Mouse (Mus musculus) cerebellum, adult 2 months (tissue): ENCODE data around the gene Mymk. TPM values are rescaled to one million over a fixed set of nuclear protein-coding genes. Genes with fewer than 3 reads are reported as not detected.

Experiments used
- DNase-seq, 2 experiments: peaks; one replicate each; pipeline ENCODE4 v3.0.0; 2021
- H3K27ac ChIP-seq: fragments of 200-500 bp; 2 replicates; pipeline ENCODE4 v1.5.1; 2012; ENCODE audit warnings: low read length, control low read depth, inconsistent platforms; ENCODE audit not compliant: insufficient read depth
- H3K27me3 ChIP-seq: fragments of 200-500 bp; 2 replicates; pipeline ENCODE4 v1.6.1; 2012; ENCODE audit warnings: inconsistent platforms, mild to moderate bottlenecking, low read length, moderate library complexity; ENCODE audit not compliant: control insufficient read depth, insufficient read depth
- H3K4me1 ChIP-seq: fragments of 200-500 bp; 2 replicates; pipeline ENCODE4 v1.6.1; 2011; ENCODE audit warnings: low read length; ENCODE audit not compliant: control insufficient read depth, insufficient read depth
- H3K4me3 ChIP-seq: fragments of 200-500 bp; replicated peaks from 2 replicates; pipeline ENCODE3; 2011; ENCODE audit warnings: mild to moderate bottlenecking, low read depth, low read length, control low read depth; ENCODE audit not compliant: insufficient read depth
- CTCF ChIP-seq: fragments of 200-500 bp; IDR thresholded peaks from 2 replicates; pipeline ENCODE4 v1.5.1; 2011; ENCODE audit warnings: low read depth, mild to moderate bottlenecking, control low read depth, low read length, moderate library complexity, borderline replicate concordance; ENCODE audit not compliant: insufficient read depth
- POLR2A ChIP-seq: fragments of 200-500 bp; IDR thresholded peaks from 2 replicates; pipeline ENCODE4 v1.6.1; 2011; ENCODE audit warnings: low read length, control low read depth, borderline replicate concordance; ENCODE audit not compliant: insufficient read depth
- WGBS: fragments of 180-500 bp; shearing (Covaris S2); methylation state at CpG from one replicate; pipeline ENCODE4 v1.1.7; 2018; 5-methylcytosine and 5-hydroxymethylcytosine counted together
- polyA plus RNA-seq: library from polyadenylated mRNA; depleted of rRNA; stranded (reverse); fragments of >200 nt; gene quantifications from 2 replicates; pipeline ENCODE4 v1.2.3, GENCODE M21; 2012; rRNA removed

The Mymk gene
- 0.22 and 0.43 TPM in 2 replicates for polyA plus RNA-seq

GRCm38 (mm10) chr2:27071978-27072377 lies at the start of gene Mymk:
Gene Mymk, minus strand, starts transcription at chr2:27072179.
- DNase-seq, result no peak
- H3K27me3 ChIP-seq, result no peaks in the 10 kb centered on the region
- WGBS, result 69% methylated on average over 2 of the region's 2 CpGs
- no peaks in the 10 kb centered on the region for H3K4me1 ChIP-seq
- no peak within 1 kb of the TSS for H3K27ac ChIP-seq
- H3K4me3 ChIP-seq, result no peak within 1 kb of the TSS
- no peak for TF ChIP-seq POLR2A
- no peak for TF ChIP-seq CTCF

GRCm38 (mm10) chr2:27120241-27120641 lies 48.3 kb upstream of the Mymk start:
- Histone ChIP-seq H3K4me3 (no peak overlapping the region), H3K4me1 (peaks cover 9% of the 10 kb centered on the region; the same call in 1 of the 2 replicates), H3K27ac (no peak overlapping the region), H3K27me3 (no peaks in the 10 kb centered on the region)
- DNase-seq, result no peak
- 67% methylated on average over 8 of the region's 8 CpGs for WGBS
- no peak for TF ChIP-seq POLR2A
- no peak for TF ChIP-seq CTCF

- WGBS, result 97% methylated on average over 2 of the region's 2 CpGs
- Histone ChIP-seq H3K4me3 (no peak overlapping the region), H3K4me1 (peaks cover 9% of the 10 kb centered on the region; the same call in 1 of the 2 replicates), H3K27ac (no peak overlapping the region), H3K27me3 (no peaks in the 10 kb centered on the region)
- TF ChIP-seq CTCF (no peak), POLR2A (no peak)
- DNase-seq, result no peak
These were observed 47.8 kb upstream of the Mymk start for GRCm38 (mm10) chr2:27119766-27120165.

- no peak overlapping the region for H3K27ac ChIP-seq
- H3K4me3 ChIP-seq, result no peak overlapping the region
- WGBS, result 53% methylated on average over 4 of the region's 4 CpGs
- H3K27me3 ChIP-seq, result no peaks in the 10 kb centered on the region
- peaks cover 9% of the 10 kb centered on the region; the same call in 1 of the 2 replicates for H3K4me1 ChIP-seq
- TF ChIP-seq POLR2A (no peak), CTCF (no peak)
- no peak for DNase-seq
These were observed 46.5 kb upstream of the Mymk start for GRCm38 (mm10) chr2:27118452-27118851.

- DNase-seq, result no peak
- H3K27ac ChIP-seq, result no peak overlapping the region
- H3K4me3 ChIP-seq, result no peak overlapping the region
- H3K4me1 ChIP-seq, result peaks cover 7% of the 10 kb centered on the region
- no peak for TF ChIP-seq POLR2A
- TF ChIP-seq CTCF, result no peak
- WGBS, result 92% methylated on average over 10 of the region's 10 CpGs
- no peaks in the 10 kb centered on the region for H3K27me3 ChIP-seq
These were observed 42.2 kb upstream of the Mymk start for GRCm38 (mm10) chr2:27114169-27114568.

- TF ChIP-seq CTCF (no peak), POLR2A (no peak)
These were observed 40.6 kb upstream of the Mymk start for GRCm38 (mm10) chr2:27112585-27112984.

GRCm38 (mm10) chr2:27109052-27109451 lies 37.1 kb upstream of the Mymk start:
- peaks cover 22% of the 10 kb centered on the region for H3K4me1 ChIP-seq
- no peak overlapping the region for H3K4me3 ChIP-seq
- no peaks in the 10 kb centered on the region for H3K27me3 ChIP-seq
- DNase-seq, result peak; percentile 51 to 68
- no peak overlapping the region for H3K27ac ChIP-seq
- 22% methylated on average over 5 of the region's 5 CpGs for WGBS
- TF ChIP-seq POLR2A (no peak), CTCF (no peak)

More at GRCm38 (mm10) chr2:27112585-27112984, 40.6 kb upstream of the Mymk start:
- Histone ChIP-seq H3K27me3 (no peaks in the 10 kb centered on the region), H3K4me3 (no peak overlapping the region), H3K27ac (no peak overlapping the region), H3K4me1 (peaks cover 17% of the 10 kb centered on the region)
- no peak for DNase-seq
- 62% methylated on average over 20 of the region's 20 CpGs for WGBS

GRCm38 (mm10) chr2:27108144-27108543 lies 36.2 kb upstream of the Mymk start:
- H3K4me3 ChIP-seq, result no peak overlapping the region
- WGBS, result 66% methylated on average over 2 of the region's 2 CpGs
- TF ChIP-seq POLR2A, result no peak
- TF ChIP-seq CTCF, result no peak
- H3K27me3 ChIP-seq, result no peaks in the 10 kb centered on the region
- DNase-seq, result no peak
- peaks cover 22% of the 10 kb centered on the region for H3K4me1 ChIP-seq
- H3K27ac ChIP-seq, result no peak overlapping the region
